Mouse (Mus musculus): ENCODE results near the gene Map3k12. TPM values are rescaled to one million over a fixed set of nuclear protein-coding genes. Genes with fewer than 3 reads are reported as not detected.

The Map3k12 gene
- 4.2 and 4.5 TPM in 2 replicates for polyA plus RNA-seq (2016; fragmentation: Nextera tagmentation; extraction: Ambion mirVana)

DNA sequence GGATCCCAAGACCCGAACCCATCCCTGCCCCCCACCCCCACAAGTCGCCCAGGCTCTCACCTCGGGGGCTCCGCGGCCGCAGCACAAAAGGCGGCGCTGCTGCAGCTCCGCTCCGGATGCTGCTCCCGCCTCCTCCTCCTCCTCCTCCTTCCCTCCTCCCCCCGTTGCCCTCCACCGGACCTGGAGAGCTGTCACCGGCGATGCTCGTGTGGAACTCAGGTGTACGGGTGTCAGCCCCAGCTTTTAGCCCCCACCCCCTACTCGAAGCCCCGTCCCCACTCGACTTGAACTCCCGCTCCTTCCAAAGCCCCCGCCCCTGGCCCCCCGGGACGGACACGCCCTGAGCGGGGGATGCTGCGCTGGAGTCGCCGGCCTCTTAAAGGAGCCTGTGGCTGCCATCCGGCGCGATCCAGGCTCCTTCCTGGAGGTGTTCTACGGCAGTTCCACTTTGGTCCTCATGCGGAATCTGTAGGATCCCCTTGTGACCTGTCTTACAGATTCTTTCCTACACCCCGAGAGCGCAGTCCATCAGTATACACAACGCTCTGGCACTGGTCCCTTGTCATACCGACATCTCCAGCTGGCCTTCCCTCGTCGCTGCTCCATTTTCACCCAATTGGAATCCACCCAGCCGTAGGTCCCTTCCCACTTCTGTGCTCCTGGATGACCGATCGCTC is at the start of gene Map3k12:
Map3k12 (minus strand) TSS at position 337 of the 677 bp plus-strand sequence.
- Histone ChIP-seq H3K36me3 (peaks cover 14% of the 10 kb centered on the region), H3K4me3 (peak within 1 kb of the TSS; percentile 76), H3K4me1 (peaks cover 51% of the 10 kb centered on the region), H3K27ac (peak within 1 kb of the TSS; percentile 97), H3K27me3 (replicated peaks) (peaks cover 21% of the 10 kb centered on the region), H3K9me3 (replicated peaks) (no peaks in the 10 kb centered on the region), H3K9ac (peak within 1 kb of the TSS; percentile 71), H3K4me2 (peak within 1 kb of the TSS; percentile 99)
- WGBS (ENCODE audit: insufficient replicate concordance) = under 1% methylated on average over 43 of the region's 43 CpGs
- ATAC-seq = no peak

DNA sequence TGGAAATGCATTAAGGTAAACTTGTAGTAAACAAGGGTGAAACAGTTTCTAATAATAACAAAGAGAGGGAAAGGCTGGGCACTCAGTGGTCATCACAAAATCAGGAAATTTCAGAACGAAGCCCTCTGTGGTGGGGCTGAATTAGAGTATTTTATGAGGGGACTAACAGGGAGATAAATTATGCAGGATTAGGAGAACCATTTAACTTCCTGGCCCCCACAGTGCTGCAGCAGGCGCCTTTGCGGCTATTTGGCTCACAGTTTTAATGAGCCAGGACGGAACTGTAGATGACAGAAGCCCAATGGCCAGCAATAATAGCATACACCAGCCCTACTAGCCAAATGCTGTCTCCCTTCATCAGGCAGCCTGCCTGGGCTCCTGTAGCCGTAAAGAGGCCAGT is 46.8 kb upstream of the Map3k12 start:
- no peaks in the 10 kb centered on the region for H3K9me3 ChIP-seq (replicated peaks)
- no peak overlapping the region for H3K4me2 ChIP-seq
- H3K9ac ChIP-seq = no peak overlapping the region
- no peaks in the 10 kb centered on the region for H3K27me3 ChIP-seq (replicated peaks)
- WGBS (ENCODE audit: insufficient replicate concordance) = 83% methylated on average over 5 of the region's 5 CpGs
- no peaks in the 10 kb centered on the region for H3K4me1 ChIP-seq
- ATAC-seq = no peak
- H3K27ac ChIP-seq = no peak overlapping the region
- H3K4me3 ChIP-seq = no peak overlapping the region
- peaks cover 27% of the 10 kb centered on the region for H3K36me3 ChIP-seq

DNA sequence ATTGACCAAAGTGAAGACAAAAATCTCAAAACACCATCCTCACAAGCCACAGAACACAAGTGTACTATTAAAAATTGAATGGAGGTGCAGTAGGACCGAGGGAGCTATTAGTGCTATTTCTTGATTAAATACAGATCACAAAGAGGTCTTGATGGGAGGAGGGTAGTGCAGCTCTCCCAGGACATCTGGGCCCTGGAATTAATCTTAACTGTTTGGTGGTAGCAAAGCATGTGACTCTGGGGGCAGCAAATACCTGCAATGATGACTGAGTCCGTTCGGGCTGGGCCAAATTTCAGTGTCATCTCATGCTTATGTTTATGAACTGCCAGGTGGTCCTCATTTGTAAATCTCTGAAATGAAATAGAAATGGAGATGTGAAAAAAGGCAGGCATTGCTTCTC is 46.2 kb upstream of the Map3k12 start:
- no peak overlapping the region for H3K4me2 ChIP-seq
- H3K4me1 ChIP-seq = no peaks in the 10 kb centered on the region
- no peak overlapping the region for H3K27ac ChIP-seq
- ATAC-seq = no peak
- no peaks in the 10 kb centered on the region for H3K9me3 ChIP-seq (replicated peaks)
- H3K36me3 ChIP-seq = peaks cover 27% of the 10 kb centered on the region
- H3K9ac ChIP-seq = no peak overlapping the region
- H3K27me3 ChIP-seq (replicated peaks) = no peaks in the 10 kb centered on the region
- 74% methylated on average over 3 of the region's 3 CpGs for WGBS (ENCODE audit: insufficient replicate concordance)
- H3K4me3 ChIP-seq = no peak overlapping the region

DNA sequence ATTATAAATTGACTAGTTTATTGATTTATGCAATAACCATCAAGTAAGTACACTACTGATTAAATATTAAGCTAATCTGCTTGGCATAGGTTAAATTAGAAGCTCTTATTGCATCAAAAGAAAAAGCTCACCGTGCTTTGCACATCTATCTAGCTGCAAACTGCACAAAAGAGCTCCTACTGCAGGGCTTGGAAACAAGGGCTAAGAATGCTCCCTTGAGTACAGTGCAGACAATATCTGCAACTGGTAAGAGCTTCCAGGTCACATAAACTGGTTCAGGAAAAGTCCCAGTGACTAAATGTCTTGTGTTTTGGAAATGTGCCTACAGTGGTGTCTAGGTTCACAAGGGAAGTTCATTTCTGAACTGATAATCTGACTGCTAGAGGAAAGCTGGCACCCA is 45.6 kb upstream of the Map3k12 start:
- 88% methylated on average over 1 of the region's 1 CpGs for WGBS (ENCODE audit: insufficient replicate concordance)
- Histone ChIP-seq H3K36me3 (peaks cover 28% of the 10 kb centered on the region), H3K4me1 (no peaks in the 10 kb centered on the region), H3K4me2 (no peak overlapping the region), H3K27me3 (replicated peaks) (no peaks in the 10 kb centered on the region), H3K9me3 (replicated peaks) (no peaks in the 10 kb centered on the region), H3K4me3 (no peak overlapping the region), H3K27ac (no peak overlapping the region), H3K9ac (no peak overlapping the region)
- no peak for ATAC-seq

DNA sequence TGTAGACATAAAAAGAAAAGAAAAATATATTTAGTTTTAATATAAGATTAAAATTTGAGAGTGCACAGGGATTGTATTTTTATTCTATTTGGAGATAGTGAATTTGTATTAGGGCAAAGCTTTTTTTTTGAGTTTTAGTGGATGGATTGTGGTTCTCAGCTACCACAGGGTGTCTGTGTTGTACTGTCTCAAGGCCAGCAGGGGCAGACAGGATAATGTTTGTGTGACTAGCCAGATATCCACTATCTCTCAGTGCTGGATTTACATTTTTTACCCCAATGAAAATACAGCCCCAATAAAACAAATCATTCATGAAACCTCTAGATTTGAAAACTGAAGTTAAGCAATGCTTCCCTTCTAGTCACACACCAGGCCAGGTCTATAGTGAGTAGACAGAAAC is 40.7 kb upstream of the Map3k12 start:
- no peak overlapping the region for H3K4me3 ChIP-seq
- no peak overlapping the region for H3K4me2 ChIP-seq
- H3K27me3 ChIP-seq (replicated peaks) = no peaks in the 10 kb centered on the region
- H3K9me3 ChIP-seq (replicated peaks) = no peaks in the 10 kb centered on the region
- H3K27ac ChIP-seq = no peak overlapping the region
- no peak overlapping the region for H3K9ac ChIP-seq
- H3K36me3 ChIP-seq = peaks cover 62% of the 10 kb centered on the region
- no peak for ATAC-seq
- no peaks in the 10 kb centered on the region for H3K4me1 ChIP-seq

DNA sequence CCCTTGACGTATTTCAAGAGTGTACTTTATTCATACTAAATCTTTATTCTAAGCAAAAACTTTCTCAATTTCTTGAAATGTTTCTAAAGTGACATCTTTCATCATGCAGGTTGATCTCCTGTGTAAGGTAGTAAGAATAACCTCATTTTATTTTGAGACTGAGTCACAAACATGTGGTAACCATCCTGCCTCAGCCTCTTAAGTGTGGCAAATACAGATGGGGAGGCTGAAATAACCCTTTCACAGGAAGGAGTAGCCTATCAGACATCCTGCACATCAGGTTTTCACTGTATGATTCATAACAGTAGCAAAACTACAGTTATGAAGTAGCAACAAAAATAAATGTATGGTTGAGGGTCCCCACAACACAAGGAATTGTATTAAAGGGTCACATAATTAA is 38.7 kb upstream of the Map3k12 start:
- Histone ChIP-seq H3K36me3 (peaks cover 69% of the 10 kb centered on the region), H3K4me3 (no peak overlapping the region), H3K4me1 (no peaks in the 10 kb centered on the region), H3K4me2 (no peak overlapping the region), H3K9ac (no peak overlapping the region), H3K27me3 (replicated peaks) (no peaks in the 10 kb centered on the region), H3K27ac (no peak overlapping the region), H3K9me3 (replicated peaks) (no peaks in the 10 kb centered on the region)
- WGBS (ENCODE audit: insufficient replicate concordance) = 85% methylated on average over 1 of the region's 1 CpGs
- no peak for ATAC-seq

DNA sequence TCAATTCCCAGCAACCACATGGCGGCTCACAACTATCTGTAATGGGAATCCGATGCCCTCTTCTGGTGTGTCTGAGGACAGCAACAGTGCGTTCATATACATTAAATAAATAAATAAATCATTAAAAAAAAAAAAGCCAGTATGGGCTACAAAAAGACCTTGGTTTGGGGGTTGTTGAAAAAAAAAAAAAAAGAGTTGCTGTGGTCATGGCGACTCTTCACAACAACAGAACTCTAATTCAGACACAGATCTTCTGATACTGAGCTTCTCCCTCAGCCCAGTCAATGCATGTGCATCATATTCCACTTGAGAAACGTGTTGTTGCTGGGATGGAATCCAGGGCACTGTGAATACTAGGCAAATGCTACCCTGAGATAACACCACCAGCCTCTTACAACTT is 35.7 kb upstream of the Map3k12 start:
- ATAC-seq = no peak

DNA sequence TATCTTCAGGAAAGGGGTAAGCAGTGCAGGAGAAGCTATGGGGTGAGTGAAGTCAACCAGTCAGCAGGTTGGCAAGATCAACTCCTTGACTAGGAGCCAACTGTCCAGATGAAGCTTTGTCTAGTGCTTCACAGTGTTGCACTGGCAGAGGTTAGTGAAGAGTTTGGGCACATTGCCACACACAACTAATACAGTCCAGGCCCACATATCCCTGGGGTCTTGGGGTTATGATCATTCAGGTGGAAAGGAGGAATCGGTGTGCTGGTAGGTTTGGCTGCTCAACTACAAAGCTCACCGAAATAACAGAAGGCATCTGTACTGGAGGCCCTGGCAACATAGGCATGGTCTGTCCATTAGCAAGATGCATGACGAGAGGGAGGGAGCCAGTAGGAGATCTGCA is 30.6 kb upstream of the Map3k12 start:
- no peaks in the 10 kb centered on the region for H3K27me3 ChIP-seq (replicated peaks)
- no peak overlapping the region for H3K4me3 ChIP-seq
- no peak overlapping the region for H3K4me2 ChIP-seq
- no peaks in the 10 kb centered on the region for H3K4me1 ChIP-seq
- 84% methylated on average over 3 of the region's 3 CpGs for WGBS (ENCODE audit: insufficient replicate concordance)
- peaks cover 75% of the 10 kb centered on the region for H3K36me3 ChIP-seq
- ATAC-seq = no peak
- H3K9ac ChIP-seq = no peak overlapping the region
- H3K9me3 ChIP-seq (replicated peaks) = no peaks in the 10 kb centered on the region
- no peak overlapping the region for H3K27ac ChIP-seq

More for the DNA sequence above, 35.7 kb upstream of the Map3k12 start:
- Histone ChIP-seq H3K36me3 (peaks cover 77% of the 10 kb centered on the region), H3K4me1 (no peaks in the 10 kb centered on the region), H3K27ac (no peak overlapping the region), H3K9me3 (replicated peaks) (no peaks in the 10 kb centered on the region), H3K4me3 (no peak overlapping the region), H3K27me3 (replicated peaks) (no peaks in the 10 kb centered on the region), H3K9ac (no peak overlapping the region), H3K4me2 (no peak overlapping the region)
- WGBS (ENCODE audit: insufficient replicate concordance) = 88% methylated on average over 5 of the region's 5 CpGs

DNA sequence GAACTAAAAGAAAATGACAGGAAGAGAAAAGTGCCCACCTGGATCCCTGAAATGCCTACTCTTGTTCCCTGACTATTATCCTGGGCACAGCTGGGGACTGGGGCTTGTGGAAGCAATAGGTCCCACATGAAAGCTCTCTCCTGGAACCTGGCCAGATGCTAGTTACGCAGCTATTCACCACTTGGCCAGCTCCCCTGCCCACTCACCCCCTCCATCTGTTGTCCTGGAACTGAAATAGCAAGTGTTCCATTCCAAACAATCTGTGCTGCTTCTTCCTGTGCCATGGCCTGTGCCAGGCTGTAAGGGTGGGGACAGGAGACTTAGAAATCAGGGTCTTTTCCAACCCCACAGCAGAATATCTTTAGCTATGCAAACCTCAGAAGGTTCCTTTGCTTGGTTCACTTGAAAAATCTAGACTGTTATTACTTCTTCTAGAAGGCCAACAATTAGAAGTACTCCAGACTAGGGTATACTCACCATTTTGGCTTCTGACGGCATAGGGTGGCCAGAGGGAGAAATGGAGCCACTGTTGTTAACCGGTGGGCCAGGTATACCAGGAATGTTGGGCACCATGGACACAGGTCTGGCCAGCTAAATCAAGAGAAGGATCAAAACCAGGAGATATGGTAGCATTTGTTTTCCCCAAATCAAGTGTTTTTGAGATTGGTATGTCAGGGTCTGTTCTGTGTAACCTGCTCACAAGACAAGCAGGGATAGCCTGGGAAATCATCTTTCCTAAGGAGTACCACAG is 30.0 kb upstream of the Map3k12 start:
- no peak overlapping the region for H3K4me2 ChIP-seq
- H3K9ac ChIP-seq = no peak overlapping the region
- no peak for ATAC-seq
- H3K4me3 ChIP-seq = no peak overlapping the region
- H3K27ac ChIP-seq = no peak overlapping the region
- H3K4me1 ChIP-seq = no peaks in the 10 kb centered on the region
- 74% methylated on average over 3 of the region's 3 CpGs for WGBS (ENCODE audit: insufficient replicate concordance)
- peaks cover 75% of the 10 kb centered on the region for H3K36me3 ChIP-seq
- no peaks in the 10 kb centered on the region for H3K9me3 ChIP-seq (replicated peaks)
- H3K27me3 ChIP-seq (replicated peaks) = no peaks in the 10 kb centered on the region

DNA sequence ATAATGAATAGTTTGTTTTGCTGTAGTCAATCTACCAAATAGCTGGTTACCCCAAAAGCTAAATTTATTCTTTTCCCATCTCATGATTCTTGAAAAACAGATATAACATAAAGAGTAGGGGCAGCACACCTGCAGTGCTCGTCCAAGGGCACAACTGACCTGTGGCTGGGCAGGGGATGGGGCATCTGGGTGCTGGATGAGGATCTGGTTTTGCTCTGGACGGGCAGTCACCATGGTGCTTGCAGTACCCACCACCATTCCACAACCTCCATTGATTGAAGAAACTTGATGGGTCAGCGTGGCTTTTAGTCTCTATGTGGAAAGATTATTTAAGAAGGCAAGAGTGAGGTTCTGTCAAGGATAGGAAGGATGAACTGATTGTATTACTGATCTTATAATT is 29.4 kb upstream of the Map3k12 start:
- H3K36me3 ChIP-seq = peaks cover 75% of the 10 kb centered on the region
- H3K4me1 ChIP-seq = no peaks in the 10 kb centered on the region
- H3K4me3 ChIP-seq = no peak overlapping the region
- H3K9me3 ChIP-seq (replicated peaks) = no peaks in the 10 kb centered on the region
- WGBS (ENCODE audit: insufficient replicate concordance) = 79% methylated on average over 3 of the region's 3 CpGs
- H3K4me2 ChIP-seq = no peak overlapping the region
- H3K9ac ChIP-seq = no peak overlapping the region
- no peak for ATAC-seq
- H3K27me3 ChIP-seq (replicated peaks) = no peaks in the 10 kb centered on the region
- H3K27ac ChIP-seq = no peak overlapping the region

DNA sequence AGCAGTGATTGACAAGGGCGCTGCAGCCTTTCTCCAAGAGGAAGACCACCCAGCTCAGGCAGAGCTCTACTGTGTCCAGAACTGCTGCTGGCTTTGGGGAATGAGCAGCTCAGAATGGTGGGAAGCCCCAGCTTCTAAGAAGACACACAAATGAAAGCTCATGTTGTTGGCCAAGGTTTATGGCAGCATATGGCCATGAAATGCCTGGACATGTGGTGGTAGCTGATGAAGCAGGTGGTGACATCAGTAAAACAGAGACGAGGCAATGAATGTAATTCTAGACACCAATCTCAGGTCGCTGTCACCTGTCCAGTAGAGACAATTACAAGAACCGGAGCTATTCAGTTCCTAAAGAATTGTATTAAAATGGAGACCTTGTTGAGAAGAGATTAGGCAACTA is 27.9 kb upstream of the Map3k12 start:
- no peak for ATAC-seq
- Histone ChIP-seq H3K4me1 (no peaks in the 10 kb centered on the region), H3K4me2 (no peak overlapping the region), H3K4me3 (no peak overlapping the region), H3K36me3 (peaks cover 82% of the 10 kb centered on the region), H3K9ac (no peak overlapping the region), H3K27ac (no peak overlapping the region), H3K9me3 (replicated peaks) (no peaks in the 10 kb centered on the region), H3K27me3 (replicated peaks) (no peaks in the 10 kb centered on the region)
- 87% methylated on average over 4 of the region's 4 CpGs for WGBS (ENCODE audit: insufficient replicate concordance)

DNA sequence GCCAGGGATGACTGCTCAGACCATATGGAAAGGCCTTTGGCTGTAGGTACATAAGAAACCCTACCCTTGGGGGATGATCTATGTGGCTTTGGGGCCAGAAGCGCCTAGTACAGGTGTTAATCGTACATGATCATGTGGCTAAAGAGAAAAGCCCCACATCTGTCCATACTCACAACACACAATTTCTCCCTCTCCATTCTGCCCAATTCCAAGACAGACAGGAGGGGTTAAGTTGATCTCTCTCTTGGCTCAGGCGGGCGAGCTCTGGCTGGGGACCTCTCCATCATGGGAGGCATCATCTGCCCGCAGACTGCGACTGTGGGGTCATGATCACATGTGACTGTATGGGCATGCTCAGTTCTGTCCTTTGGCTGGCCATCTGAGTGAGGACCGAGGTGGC is 17.1 kb upstream of the Map3k12 start:
- 83% methylated on average over 7 of the region's 7 CpGs for WGBS (ENCODE audit: insufficient replicate concordance)
- ATAC-seq = no peak
- H3K9me3 ChIP-seq (replicated peaks) = no peaks in the 10 kb centered on the region
- no peak overlapping the region for H3K4me2 ChIP-seq
- H3K9ac ChIP-seq = no peak overlapping the region
- no peaks in the 10 kb centered on the region for H3K27me3 ChIP-seq (replicated peaks)
- peaks cover 77% of the 10 kb centered on the region for H3K36me3 ChIP-seq
- H3K4me3 ChIP-seq = no peak overlapping the region
- H3K27ac ChIP-seq = no peak overlapping the region
- H3K4me1 ChIP-seq = no peaks in the 10 kb centered on the region

Data from liver, embryonic 12.5 days (tissue).